Mouse (Mus musculus): ENCODE data around the gene Scgb1a1.

DNA sequence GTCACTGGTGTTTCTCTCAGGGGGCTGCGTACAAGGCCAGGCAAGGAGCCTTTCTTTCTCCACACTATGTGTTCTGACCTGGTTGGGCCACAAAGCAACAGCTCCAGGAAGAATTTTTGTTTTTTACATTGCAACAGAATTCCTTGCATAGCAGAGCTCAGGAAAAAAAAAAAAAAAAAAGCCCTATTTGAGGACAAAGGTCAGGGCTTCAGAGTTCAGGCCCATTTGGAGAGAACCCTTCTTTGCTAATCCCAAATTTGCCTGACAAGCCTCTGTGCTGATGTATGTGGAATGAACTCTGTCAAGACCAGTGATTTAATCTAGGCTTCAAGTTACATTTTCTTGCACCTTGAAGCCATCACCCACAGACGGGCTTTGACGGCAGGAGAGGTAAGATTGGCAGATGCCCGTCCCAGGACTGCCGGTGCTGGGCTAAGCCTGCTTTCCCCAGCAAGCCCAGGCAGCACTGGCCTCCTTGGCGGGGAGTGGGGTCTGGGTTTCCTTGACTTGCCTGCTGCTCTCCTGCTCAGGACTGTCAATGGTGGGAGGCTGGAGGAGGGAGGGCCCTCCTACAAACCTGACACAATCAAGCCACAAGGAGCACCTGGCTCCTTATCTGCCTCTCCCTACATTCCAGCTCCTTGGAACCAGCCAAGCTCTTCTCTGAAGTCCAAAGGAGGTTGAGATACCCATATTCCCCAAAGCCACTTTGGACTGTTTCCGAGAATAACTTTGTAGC is 40.4 kb downstream of the Scgb1a1 start:
- TF ChIP-seq CTCF (IDR thresholded peaks at IDR 0.05; ENCODE audit: borderline replicate concordance, insufficient read depth, low read length): no peak
- no peak for TF ChIP-seq POLR2A (IDR thresholded peaks at IDR 0.05; ENCODE audit: low read depth, low read length)

Measured in embryonic fibroblast, embryonic 13.5 days (primary cell).